Mouse (Mus musculus): Measurements from ENCODE around the gene Plcl2. TPM values are rescaled to one million over a fixed set of nuclear protein-coding genes. Genes with fewer than 3 reads are reported as not detected.

Gene Plcl2
- total and polyA plus RNA-seq, 3 experiments = 23.6 to 83.7 TPM; not detected in 1

- TF ChIP-seq MEF2A (IDR thresholded peaks at IDR 0.05; ENCODE audit: extremely low read depth, insufficient replicate concordance, low read depth, low read length, poor library complexity, severe bottlenecking) (no peak), NRF1 (IDR thresholded peaks at IDR 0.05; ENCODE audit: insufficient read depth, low read depth, low read length, poor library complexity, severe bottlenecking) (no peak), HCFC1 (IDR thresholded peaks at IDR 0.05; ENCODE audit: low read depth, low read length) (no peak), TBP (IDR thresholded peaks at IDR 0.05; ENCODE audit: low read depth, low read length) (peak; percentile 60; the same call in 1 of the 2 replicates), MAZ (IDR thresholded peaks at IDR 0.05; ENCODE audit: low read depth, low read length) (0 out of 2 replicates have a peak, but pooled peaks have one; percentile 39), RAD21 (IDR thresholded peaks at IDR 0.05; ENCODE audit: low read depth, low read length) (no peak), POLR2AphosphoS2 (IDR thresholded peaks at IDR 0.05; ENCODE audit: low read length) (no peak), EP300 (IDR thresholded peaks at IDR 0.05; ENCODE audit: low read depth in 1 of 2, low read length in 2 of 2) (no peak), CHD2 (IDR thresholded peaks at IDR 0.05; ENCODE audit: low read length) (no peak), CHD1 (IDR thresholded peaks at IDR 0.05; ENCODE audit: low read depth, low read length) (no peak; the same call in 1 of the 2 replicates), MYB (IDR thresholded peaks at IDR 0.05; ENCODE audit: low read depth, low read length) (no peak), RCOR1 (IDR thresholded peaks at IDR 0.05; ENCODE audit: low read depth, low read length) (peak; percentile 33; the same call in 1 of the 2 replicates)
Measured at GRCm38 (mm10) chr17:50508055-50508774, 988 bp upstream of the Plcl2 start (continued).

GRCm38 (mm10) chr17:50508775-50509250 lies 390 bp upstream of the Plcl2 start:
- TF ChIP-seq SMC3 (IDR thresholded peaks at IDR 0.05; ENCODE audit: low read depth, low read length) = no peak; the same call in 1 of the 2 replicates
- no peak for TF ChIP-seq MXI1 (IDR thresholded peaks at IDR 0.05; ENCODE audit: low read depth, low read length)
- no peak for TF ChIP-seq MYC (IDR thresholded peaks at IDR 0.05; ENCODE audit: low read depth, low read length)
- no peak for TF ChIP-seq NELFE (IDR thresholded peaks at IDR 0.05; ENCODE audit: low read depth, low read length)
- TF ChIP-seq UBTF (IDR thresholded peaks at IDR 0.05; ENCODE audit: borderline replicate concordance, insufficient read depth, low read depth, low read length) = peak; percentile 65; the same call in 1 of the 2 replicates
- TF ChIP-seq TCF12 (IDR thresholded peaks at IDR 0.05; ENCODE audit: low read depth, low read length) = 0 out of 2 replicates have a peak, but pooled peaks have one; percentile 12
- TF ChIP-seq ZNF384 (IDR thresholded peaks at IDR 0.05; ENCODE audit: low read depth, low read length) = no peak
- peak; percentile 52; the same call in 1 of the 2 replicates for TF ChIP-seq BHLHE40 (IDR thresholded peaks at IDR 0.05; ENCODE audit: borderline replicate concordance, low read depth, low read length)
- TF ChIP-seq CHD2 (IDR thresholded peaks at IDR 0.05; ENCODE audit: low read length) = no peak
- peak in 2 of 3 experiments; percentile 34 to 73; a peak in 5 of 6 replicates for TF ChIP-seq CTCF (IDR thresholded peaks at IDR 0.05 in 2 of 3, conservative IDR thresholded peaks at IDR 0.05 in 1 of 3; ENCODE audit: control insufficient read depth in 1 of 3, insufficient read depth in 1 of 3, low read depth in 2 of 3, low read length in 3 of 3, poor library complexity in 1 of 3, severe bottlenecking in 1 of 3)
- Histone ChIP-seq H3K9ac (ENCODE audit: control insufficient read depth, low read depth, low read length, poor library complexity, severe bottlenecking) (peak overlapping the region; percentile 96), H3K36me3 (ENCODE audit: control insufficient read depth in 1 of 2, insufficient read depth in 2 of 2, low read length in 2 of 2) (peaks cover 7 to 47% of the 10 kb centered on the region in 2 experiments), H3K27ac (ENCODE audit: control insufficient read depth, low read depth, low read length) (peak overlapping the region; percentile 95), H3K4me1 (ENCODE audit: control insufficient read depth in 1 of 2, insufficient read depth in 2 of 2, low read length in 2 of 2) (peaks cover 33 to 34% of the 10 kb centered on the region in 2 experiments), H3K27me3 (ENCODE audit: control insufficient read depth in 1 of 2, insufficient read depth in 2 of 2, low read length in 2 of 2) (no peaks in the 10 kb centered on the region), H3K9me3 (replicated peaks; ENCODE audit: insufficient read depth, low read length) (no peaks in the 10 kb centered on the region), H3K4me3 (ENCODE audit: control insufficient read depth in 1 of 2, insufficient read depth in 1 of 2, low read depth in 2 of 2, low read length in 2 of 2) (peak overlapping the region; percentile 88 to 99), H3K79me2 (ENCODE audit: control insufficient read depth, insufficient read depth, low read length, poor library complexity) (peaks cover 49% of the 10 kb centered on the region)
- DNase-seq (ENCODE audit: low read depth, low spot score) = peak; percentile 71

All from MEL (cell line).